Mouse (Mus musculus) bone marrow macrophage, adult 2 months (primary cell): ENCODE results near the gene Fbxo36.
A peak's percentile ranks its signal among the peaks of the same experiment; 100 is the strongest.

Source experiments
- CTCF ChIP-seq: IDR thresholded peaks from 2 replicates; pipeline ENCODE4 v1.5.1; 2012; ENCODE audit warnings: low read depth, mild to moderate bottlenecking, low read length, moderate library complexity
- POLR2A ChIP-seq: IDR thresholded peaks from 2 replicates; pipeline ENCODE4 v1.6.1; 2012; ENCODE audit warnings: mild to moderate bottlenecking, low read depth, low read length, borderline replicate concordance

DNA sequence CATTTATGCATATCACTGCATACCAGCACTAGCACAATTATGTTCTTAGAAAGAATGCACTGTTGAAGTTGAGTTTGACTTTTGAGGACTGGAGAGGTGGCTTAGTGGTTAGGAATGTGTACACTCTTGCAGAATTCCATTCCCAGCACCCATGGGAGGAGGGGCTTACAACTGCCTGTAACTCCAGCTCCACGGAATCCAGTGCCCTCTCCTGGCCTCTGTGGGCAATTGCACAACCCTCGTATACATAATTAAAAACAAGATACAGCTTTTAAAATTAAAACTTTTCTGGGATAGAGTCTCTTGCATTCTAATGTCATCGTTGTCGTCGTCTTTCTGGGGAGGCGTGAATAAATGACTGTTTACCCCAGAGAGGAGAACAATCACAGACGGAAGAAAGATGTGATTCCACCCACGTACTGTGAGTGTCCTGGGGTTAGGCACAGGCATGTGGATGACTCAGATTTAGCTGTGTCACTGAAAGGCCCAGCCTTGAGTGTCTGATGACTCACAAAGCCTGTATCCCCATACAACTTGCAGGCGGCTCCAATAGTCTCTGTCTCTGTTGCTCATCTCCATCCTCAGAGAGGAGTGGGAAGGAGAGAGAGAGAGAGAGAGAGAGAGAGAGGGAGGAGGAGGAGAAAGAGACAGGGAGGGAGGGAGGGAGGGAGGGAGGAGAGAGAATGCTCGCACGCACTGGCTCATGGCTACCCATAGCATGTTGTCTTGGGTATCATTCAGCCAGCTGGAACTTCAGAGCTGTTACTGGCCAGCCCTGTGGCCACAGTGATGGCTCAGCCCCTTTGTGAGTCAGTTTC is 41.8 kb downstream of the Fbxo36 start:
- TF ChIP-seq CTCF: peak; percentile 63
- no peak for TF ChIP-seq POLR2A
